In the genomic region with DNA sequence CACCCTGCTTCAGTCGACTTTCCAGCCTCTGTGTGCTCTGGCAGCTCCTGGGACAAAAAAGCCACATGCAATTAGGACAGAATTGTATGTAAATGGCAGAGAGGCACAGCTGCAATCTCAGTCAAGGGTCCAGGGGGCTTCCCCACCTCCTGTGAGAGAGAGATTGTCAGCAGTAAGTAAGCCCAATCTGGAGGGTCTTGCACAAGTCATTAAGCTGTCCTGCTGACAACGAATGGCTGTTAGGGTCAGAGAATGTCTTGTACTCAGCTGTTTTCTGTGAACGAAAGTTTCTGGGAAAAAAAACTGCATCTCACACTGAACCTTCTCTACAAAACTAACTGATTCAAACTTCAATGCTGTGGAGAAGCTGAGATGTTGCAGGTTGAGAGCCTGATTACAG, we compare ENCODE assay signal across 19 mouse cellular contexts. TPM values are rescaled to one million over a fixed set of nuclear protein-coding genes. Genes with fewer than 3 reads are reported as not detected.
"Had no signal": no experiment of that assay in that cellular context is flagged by ENCODE, and none has a peak within 500 bp of the region (broad histone marks: within the 10 kb centered on the region; RNA-seq: fewer than 3 reads in every experiment).

No protein-coding gene starts in this region.

- H3K27me3 ChIP-seq: liver, embryonic 13.5 days had no signal

- H3K4me3 ChIP-seq: layer of hippocampus, adult 2 months; liver, embryonic 13.5 days; megakaryocyte, embryonic 14.5 days had no signal

- H3K9ac ChIP-seq: liver, embryonic 13.5 days; lung, embryonic 14.5 days had no signal

- H3K36me3 ChIP-seq: liver, embryonic 13.5 days had no signal

- H3K9me3 ChIP-seq: liver, embryonic 13.5 days had no signal

- DNase-seq: layer of hippocampus, adult 9-11 months; liver, embryonic 13.5 days; lung, embryonic 14.5 days; lung, postnatal 36 days; midbrain, embryonic 14.5 days; thymus, adult 2 months; thymus, postnatal 14 days; thymus, postnatal 4 days had no signal

- H3K4me2 ChIP-seq: liver, embryonic 13.5 days; lung, embryonic 14.5 days; midbrain, embryonic 11.5 days had no signal

- ATAC-seq: intestine, postnatal 0 days; lung, postnatal 0 days had no signal

- H3K27ac ChIP-seq: layer of hippocampus, adult 2 months; liver, embryonic 13.5 days; stomach, postnatal 0 days had no signal

RNA-seq across cellular contexts. Expression of a gene that starts 46.7 kb away (rescaled TPM):
- polyA plus RNA-seq: limb, embryonic 11.5 days; liver, adult 2 months; liver, embryonic 16.5 days; spleen, adult 2 months; stomach, embryonic 14.5 days; thymus, adult 2 months had no signal
